Mouse (Mus musculus) testis, postnatal 10 days (tissue): ENCODE measurements around the gene Fgfr2.

ENCODE experiments used
- DNase-seq: peaks from one replicate; pipeline ENCODE4 v3.0.0; 2021; ENCODE audit warnings: low spot score

The Fgfr2 gene

DNA sequence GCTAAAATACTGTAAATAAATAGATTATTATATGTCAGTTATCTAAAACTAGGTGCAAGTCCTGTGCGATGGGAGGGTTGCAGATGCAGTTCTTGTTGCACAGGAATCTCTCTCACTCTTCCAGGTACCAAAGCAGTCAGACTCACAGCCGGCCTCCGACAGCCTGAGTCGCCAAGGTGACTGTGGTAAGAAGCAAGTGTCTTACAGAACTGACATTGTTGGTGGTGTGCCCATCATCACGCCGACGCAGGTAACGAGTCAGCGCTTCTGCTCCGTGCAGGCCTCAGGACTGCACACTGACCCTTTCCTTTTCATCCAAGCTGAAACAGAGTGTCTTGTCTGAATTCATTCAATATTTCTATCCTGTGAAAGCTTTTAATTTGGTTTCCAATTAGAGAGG is 2225.9 kb downstream of the Fgfr2 start:
- no peak for DNase-seq

DNA sequence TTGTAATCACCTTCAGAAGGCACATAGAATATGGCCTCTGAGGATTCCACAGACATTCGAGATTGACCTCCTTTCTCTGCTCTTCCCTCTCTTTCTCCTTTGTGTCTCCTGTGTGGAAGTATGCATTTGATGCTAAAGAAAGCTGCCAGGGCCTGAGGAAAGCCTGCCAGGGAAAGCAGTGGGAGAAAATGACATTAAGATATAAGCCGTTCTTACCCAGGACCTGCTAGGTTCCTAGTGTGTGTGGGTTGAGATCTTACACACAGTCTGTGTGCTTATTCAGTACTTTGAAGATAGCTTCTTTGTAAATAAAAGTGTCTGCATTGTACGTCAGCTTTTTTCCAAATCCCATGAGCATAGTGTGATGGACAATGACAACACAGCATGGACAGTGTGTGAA is 2227.1 kb downstream of the Fgfr2 start:
- no peak for DNase-seq

DNA sequence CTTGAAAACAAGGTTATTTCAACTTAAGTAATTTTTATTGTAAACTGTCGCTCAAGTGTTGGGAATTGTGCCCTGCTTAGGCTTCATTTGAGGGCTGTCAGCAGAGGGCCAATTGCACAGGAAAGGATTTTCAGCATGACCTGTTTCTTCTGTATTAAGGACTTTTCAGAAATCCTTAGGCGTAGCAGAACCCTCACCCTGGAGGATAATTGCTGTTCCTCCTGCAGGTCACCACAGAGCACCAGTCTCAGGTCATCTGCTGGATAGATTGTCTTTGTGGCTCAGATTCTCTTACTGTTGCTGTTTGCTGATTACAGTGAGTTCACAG is 2227.6 kb downstream of the Fgfr2 start:
- DNase-seq, result no peak

DNA sequence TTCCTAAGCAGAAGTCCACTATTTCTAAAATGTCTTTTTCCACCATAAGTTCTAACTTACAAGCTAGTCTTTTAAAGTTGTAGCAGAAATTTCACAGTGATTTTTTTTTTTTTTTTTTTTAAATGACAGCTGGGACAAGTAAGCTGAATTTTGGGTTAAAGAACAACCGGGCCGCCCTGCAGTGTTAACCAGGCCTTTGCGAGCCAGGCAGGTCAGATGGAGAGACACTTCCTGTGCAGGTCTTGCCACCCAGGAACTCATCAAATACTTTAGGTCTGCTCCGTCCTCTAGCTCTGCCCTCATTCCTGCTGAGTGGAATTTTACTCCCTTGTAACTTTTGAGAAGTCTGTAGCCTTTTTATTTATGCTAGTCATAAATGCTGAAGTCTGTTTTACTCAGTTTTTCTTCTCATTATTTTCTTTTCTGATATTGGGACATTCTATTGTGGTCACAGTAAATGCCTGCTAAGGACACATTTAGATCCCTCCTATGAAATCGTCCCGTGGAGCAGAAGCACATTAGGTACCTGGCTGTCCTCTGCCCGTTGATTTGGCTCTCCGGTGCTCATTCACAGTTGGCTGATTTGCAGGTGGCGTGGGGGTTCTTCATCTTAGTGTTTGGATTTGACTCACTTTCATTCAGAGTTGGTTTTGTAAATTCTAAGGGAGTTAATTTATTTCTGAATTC is 2228.1 kb downstream of the Fgfr2 start:
- DNase-seq, result no peak

DNA sequence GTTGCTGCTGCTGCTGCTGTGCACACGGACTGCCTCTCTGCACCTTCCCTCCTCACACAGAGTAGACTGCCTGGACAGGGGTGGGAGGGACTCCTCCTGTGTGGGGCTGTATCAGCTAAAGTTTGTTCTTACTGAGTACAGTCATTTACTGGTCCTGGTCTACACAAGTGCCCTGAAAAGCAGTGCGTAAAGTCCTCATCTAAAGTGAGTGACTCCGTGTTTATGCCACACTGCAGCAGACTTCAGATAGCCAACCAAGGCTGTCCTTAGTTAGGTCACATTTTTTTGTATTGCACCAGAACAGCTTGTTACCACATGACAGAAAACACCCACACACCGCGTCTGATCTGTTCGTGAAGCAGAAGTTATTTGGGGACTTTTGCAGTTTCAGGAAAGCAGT is 2230.2 kb downstream of the Fgfr2 start:
- no peak for DNase-seq

DNA sequence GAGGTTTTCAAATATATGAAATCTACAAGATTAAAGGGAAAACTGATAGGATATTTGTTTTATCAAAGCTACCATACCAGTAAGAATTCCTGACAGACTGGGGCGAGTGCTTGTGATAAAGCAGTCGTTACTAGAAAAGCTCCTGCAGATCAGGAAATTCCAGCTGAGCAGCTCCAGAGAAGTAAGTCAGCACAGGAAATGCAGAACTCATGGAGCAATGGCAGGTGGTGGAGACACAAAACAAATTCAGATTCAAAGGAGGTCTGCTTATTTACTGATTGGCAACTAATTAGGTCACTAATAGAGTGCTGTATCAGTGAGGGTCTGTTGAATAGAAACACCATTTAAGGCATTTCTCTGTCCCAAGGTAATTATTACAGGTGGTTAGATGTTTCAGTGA is 2232.3 kb downstream of the Fgfr2 start:
- DNase-seq, result no peak

DNA sequence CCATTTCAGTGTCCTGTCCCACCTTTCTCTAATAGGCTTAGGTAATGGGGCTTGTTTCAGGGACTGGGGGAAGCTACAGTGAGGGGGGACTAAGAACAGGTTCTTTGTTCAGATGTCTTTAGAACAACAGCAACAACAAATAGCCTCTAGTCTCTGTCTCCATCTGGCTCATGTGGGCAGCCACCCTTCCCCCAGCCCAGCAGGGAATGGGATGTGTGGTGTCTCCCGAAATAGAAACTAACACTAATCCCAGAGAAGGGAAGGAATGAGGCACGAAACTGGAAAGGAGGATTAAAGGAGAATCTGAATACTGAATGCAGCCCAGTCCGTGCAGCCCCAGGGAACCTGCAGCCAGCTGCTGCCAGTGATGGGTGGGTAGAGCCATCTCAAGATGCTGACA is 2235.2 kb downstream of the Fgfr2 start:
- no peak for DNase-seq

DNA sequence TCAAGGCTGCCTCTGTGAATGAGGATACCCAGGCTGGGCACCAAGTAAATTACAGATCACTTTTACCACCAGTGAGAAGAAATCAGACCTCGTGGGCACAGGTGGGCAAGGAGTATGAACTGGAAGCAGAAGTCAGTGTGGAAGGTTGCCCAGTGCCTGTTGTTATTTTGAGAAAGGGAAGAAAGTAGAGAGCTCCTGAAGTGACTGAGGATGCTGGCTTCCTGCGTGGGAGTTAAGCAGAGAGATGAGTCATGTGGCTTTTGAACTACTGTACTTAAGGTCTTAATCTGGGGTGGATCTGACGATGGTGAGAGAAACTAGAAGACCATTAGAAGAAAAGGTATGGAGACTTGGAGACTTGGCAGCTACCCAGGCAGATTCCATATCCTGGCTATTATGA is 2236.9 kb downstream of the Fgfr2 start:
- DNase-seq, result no peak

DNA sequence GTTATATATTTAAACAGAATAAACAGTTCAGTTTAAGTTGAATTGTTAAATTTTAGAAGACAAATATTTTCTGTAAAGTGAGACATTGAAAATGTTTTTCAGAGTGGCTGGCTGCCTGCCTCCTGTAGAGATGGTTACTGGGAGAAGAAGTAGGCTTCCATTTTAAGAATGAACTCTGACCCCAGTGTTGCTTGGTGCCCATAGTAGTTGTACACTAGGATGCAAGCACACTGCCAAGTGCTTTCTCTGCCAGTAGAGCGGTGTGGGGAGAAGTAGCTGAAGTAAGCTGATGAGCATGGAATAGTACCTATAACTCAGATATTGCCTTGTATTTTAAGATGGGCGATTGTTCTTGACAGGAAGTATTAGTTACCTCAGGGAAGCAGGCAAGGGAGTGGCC is 2239.0 kb downstream of the Fgfr2 start:
- no peak for DNase-seq

DNA sequence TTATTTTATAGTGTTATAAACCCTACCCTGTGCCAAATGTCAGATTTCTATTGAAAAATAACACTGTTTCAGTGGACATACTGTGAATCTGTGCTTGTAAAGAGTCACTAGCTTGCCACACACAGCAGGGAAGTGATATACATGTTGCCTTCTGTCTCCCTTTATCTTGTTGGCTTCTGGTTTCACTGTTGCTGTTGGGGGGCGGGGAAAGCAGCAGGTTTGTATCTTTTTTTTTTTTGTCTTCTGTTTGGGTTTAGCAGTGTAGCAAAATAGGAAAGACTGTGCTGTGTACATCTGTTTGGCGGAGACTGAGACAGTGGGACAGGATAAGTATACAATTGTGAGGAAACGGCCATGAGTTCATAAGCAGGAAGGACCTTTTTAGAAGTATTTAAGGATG is 2255.9 kb downstream of the Fgfr2 start:
- DNase-seq, result no peak

DNA sequence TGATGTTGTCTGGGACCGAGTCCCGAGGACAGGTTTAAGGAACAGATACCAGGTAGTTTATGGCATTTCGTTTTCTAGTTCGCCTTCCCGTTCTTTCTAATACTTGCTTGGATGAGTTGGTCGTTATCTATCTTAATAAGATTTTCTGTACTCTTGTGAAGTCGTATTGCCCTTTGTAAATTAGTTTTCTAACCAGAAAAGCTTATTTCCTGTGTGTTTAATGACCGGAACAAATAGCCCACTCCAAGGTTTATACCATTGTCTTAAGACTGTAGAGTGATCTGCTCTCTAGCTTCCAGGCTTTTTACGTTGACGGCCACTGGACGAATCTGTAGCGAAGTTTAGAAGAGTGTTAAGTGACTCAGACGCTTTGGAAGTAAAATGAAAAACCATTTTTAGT is 2256.5 kb downstream of the Fgfr2 start:
- DNase-seq, result no peak

DNA sequence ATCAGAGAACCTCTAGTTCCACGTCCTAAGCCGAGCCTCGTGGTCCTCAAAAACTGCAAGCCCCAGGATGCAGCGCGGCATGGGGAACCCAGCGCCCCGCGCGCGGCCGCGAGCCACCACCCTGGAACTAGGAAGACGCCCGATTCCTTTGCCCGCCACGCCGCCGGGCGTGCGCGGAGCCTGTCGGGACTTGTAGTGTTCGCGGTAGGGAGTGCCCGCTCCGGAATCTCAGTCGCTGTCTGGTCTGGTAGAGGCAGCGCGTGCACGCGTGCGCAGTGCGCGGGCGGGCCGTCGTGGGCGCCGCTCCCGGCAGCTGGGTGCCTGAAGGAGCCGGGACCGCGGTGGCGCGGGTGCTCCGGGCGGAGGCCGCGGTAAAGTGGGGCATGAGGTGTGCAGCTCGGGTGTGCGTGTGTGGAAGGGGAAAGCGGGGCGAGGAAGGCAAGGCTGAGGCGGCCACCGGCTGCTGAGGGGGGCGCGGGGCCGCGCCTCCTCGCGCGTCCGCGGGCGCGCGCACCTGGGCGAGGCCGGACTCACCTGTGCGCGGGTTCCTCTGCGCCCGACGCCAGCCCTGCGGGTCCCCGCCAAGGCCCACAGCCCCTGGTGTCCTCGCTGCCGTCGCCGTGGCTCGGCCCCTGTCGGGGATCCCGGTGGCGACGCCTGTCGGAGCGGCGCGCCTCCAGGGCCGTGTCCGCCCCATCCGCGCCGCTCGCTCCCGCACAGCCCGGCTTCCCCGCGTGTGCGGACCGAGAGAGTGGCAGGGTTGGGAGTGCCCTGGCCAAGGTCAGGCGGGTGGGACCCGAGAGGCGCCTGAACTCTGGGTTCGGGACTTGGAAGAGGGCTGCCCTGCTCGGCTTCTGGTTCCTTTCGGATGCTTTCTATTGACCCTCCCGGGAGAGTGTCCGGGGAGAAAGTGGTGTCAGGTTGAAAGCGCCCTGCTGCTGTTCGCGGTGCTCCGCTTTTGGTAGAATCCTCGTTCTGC is 2257.2 kb downstream of the Fgfr2 start, which contains the start of gene Plekha1:
Plekha1 (plus strand) TSS at position 144 of the 979 bp plus-strand sequence.
- peak; percentile 92 for DNase-seq

DNA sequence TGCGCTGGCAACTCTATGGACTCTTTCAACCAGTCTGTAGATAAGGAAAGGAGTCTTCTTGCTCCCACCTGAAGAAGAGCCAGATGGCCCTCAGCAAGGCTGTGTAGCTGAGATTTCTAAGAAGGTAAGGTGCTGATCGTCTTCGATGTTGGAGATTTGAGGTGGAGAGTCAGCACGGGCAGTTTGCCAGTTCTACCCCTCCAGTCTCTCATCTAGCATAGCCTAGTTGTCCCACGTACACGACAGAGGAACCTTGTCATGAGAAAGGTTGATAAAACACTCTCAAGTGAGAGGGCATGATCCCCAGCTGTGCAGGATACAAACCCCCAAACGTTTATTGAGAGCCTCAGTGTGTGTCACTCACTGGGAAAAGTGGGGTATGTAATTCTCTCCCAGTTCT is 2258.4 kb downstream of the Fgfr2 start:
- peak; percentile 51 for DNase-seq

DNA sequence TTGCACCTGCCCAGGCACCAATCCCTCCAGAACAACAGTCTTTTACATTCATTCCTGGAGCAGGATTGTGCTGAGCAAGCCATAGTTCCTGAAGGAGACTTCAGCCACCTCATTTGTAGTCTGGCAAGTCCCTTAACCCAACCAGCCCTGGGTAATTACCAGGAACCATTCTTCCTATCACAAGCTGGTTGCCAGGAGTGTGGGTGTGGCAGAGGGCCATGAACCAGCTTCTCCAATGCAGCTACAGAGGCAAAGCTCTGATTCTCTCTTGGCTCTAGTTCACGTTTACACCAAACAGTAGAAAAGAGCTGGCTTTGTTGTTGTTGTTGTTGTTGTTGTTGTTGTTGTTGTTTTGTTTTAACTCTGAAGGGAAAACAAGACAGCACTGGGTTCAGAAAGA is 2260.6 kb downstream of the Fgfr2 start:
- DNase-seq, result no peak

DNA sequence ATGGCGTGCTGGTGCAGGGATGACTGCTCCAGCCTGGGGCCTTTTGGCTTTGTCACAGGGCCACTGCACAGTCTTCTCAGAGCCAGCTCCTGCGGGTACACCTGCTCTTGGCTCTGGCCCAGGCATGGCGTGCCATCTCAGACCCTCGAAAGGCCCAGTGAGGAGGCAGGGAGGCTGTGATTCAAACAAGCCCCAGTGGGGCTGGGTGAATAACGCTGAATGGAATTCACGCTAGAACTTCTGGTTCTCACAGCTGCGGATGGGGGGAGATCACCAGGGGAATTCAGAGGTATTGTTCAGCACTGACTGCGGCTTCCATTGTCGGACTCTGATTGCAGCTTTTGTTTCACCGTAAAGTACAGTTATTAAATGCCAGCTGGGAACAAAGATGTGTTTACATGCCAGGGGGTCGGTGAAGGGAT is 2262.4 kb downstream of the Fgfr2 start:
- no peak for DNase-seq

DNA sequence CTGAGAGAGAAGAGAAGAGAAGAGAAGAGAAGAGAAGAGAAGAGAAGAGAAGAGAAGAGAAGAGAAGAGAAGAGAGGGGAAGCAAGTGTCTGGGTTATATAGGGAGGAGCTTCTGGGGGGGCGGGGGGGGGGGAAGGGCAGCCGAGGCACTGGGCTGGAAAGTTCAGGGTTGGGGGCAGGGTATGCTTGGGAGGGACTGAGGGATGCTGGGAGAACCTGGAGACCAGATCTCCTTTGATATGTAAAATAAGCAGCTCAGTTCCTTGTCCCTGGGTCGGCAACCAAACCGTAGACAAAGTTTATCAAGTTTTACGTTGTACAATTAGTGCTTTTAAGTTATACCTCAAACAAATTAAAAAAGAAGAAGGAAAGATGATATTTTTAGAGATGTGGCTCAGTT is 2263.2 kb downstream of the Fgfr2 start:
- DNase-seq, result no peak

DNA sequence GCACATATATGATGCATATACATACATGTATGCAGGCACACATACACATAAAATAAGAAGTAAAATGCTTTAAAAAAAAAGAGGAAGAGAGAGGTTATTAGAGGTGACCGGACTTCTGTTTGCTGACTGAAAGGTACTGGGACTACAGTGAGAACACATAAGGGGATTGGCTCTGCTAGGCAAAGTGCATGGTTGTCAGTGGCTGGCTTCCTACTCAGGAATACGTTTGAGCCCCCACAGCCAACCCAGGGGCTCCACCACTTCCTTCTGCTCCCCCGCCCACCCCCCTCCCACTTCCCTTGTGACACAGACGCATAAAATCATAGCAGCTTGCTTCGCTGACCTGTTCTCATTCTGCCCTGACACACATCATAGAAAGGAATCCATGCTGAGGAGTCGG is 2265.2 kb downstream of the Fgfr2 start:
- no peak for DNase-seq

DNA sequence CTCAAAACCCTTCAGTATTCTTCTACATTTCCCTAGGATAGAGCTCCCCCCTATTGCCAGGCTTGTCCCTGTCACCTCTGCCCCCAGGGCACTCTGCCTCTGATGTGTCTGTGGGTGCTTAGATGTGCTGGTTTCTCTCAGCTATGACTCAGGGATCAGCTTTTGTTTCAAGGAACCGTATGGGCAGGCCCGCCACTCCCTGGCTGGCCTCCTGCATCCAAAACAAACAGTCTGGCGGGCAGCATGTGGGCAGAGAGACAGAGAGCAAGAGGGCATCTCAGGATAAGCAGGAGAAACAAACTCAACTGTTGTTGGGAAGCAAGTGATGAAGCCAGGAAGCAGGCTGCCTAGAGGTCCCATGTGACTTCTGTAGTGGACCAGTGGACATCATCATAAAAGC is 2267.5 kb downstream of the Fgfr2 start:
- no peak for DNase-seq

DNA sequence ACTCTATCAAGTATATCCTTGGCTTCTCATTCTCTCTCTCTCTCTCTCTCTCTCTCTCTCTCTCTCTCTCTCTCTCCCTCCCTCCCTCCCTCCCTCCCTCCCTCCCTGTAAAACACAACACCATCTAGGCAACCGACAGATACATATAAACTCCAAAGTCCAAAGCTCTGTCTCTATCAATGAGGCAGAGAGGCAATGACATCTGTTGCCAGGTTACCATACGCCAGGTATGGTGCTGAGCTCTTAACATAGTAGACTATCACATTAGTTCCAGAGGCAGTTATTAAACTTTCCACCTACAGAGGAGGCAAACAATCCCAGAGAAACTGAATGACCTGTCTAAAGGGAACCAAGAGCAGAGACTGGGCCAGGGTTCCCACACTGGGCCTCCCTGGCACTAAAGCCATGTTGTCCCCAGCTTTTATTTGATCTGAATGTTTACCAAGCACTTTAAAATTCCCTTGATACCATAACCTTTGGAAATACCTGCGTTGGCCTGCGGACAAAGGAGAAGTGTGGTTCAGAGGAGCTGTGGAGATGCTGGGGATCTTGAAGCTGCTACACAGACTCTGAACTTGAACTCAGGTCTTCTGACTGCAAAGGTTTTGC is 2268.4 kb downstream of the Fgfr2 start:
- no peak for DNase-seq

DNA sequence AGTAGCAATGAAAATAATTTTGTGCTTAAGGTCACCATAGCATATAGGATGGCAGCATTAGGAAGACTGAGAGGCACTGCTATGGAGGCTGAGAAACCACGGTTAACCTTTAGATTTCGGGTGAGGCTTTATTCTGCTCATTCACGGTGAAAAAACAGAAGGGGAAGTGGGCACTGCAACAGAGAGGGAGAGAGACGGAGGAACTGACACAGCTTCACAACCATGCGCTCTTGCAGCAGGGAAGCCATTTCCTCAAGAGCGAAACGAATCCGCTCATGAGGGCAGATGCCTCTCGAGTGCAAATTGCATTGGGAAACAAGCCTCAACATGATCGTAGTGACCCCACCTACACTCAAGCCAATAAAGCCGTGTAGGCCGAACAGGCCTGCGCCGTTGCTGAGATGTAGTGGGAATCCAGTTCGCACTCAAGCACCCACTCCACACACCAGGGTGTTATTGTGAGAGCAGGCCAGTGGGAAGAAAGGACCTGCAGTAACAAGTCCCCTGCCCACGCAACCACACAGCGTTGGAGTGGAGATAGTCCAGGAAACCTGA is 2275.9 kb downstream of the Fgfr2 start:
- no peak for DNase-seq

DNA sequence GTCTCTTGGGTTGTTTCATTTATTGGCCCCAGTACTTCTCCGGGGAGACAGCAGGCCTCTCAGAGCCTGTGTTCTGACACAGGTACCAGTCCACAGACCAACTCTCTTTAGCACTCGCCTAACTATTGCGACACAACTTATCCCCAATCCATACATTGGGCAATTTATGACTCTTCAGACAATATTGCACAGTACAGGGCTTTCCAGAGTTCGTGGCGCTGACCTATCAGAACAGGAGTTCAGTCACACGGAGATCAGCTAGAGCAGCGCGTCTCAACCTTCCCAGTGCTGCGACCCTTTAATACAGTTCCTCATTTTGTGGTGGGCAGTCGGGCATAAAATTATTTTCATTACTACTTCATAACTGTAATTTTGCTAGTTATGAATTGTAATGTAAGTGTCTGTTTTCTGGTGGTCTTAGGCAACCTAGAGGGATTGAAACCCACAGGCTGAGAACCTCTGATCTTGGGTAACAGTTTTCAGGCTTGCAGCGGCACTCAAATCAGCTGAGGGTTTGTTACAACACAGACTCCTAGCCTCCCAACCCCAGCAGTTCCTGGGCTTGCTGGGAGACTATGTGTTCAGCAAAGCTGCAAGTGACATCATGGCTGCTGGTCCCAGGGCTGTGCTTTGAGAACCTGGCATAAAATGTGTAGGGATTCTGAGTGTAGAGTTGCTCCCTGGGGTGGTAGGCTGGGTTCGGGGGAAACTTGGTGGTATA is 2283.6 kb downstream of the Fgfr2 start:
- DNase-seq, result no peak

DNA sequence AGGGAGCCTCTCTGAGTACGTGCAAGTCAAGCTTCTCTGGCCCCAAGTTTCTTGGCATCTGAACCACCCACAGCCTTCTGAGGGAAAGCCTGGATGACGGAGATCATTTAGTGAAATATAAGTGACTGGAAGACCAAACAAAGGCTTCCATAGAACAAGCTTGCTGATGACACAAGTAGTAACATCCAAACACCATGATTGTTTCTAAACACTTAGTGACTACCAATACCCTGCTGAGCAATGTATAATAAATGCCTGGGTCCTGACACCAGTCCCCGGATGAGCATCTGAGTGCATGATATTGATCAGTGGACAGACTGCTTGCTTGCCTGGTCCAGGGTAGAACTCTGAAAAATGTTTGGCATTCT is 2284.5 kb downstream of the Fgfr2 start:
- no peak for DNase-seq
